Mouse (Mus musculus) lung, adult 2 months (tissue): Measurements from ENCODE around the gene Rgl1.

Experiments used
- CTCF ChIP-seq: fragments of 200-500 bp; IDR thresholded peaks from 2 replicates; pipeline ENCODE4 v1.5.1; 2011; ENCODE audit warnings: mild to moderate bottlenecking, low read length, control low read depth; ENCODE audit not compliant: insufficient read depth
- POLR2A ChIP-seq: fragments of 200-500 bp; IDR thresholded peaks from 2 replicates; pipeline ENCODE4 v1.6.1; 2011; ENCODE audit warnings: low read depth, mild to moderate bottlenecking, control low read depth, low read length, borderline replicate concordance; ENCODE audit errors: extremely low read depth

- TF ChIP-seq POLR2A, result no peak
- no peak for TF ChIP-seq CTCF
Measured at GRCm38 (mm10) chr1:152695491-152695890, 70.7 kb downstream of the Rgl1 start.
